ENCODE assay signal across 8 mouse cellular contexts in genomic region chr7:135735691-135736580, GRCm38 (mm10). TPM values are rescaled to one million over a fixed set of nuclear protein-coding genes. Genes with fewer than 3 reads are reported as not detected.
DNase-seq lines count a peak whose midpoint lies in the region; ATAC-seq lines count a peak whose summit lies in the region.

No protein-coding gene starts in this region.

- no peaks in the 10 kb centered on the region for H3K4me1 ChIP-seq in intestine, embryonic 14.5 days (replicated peaks; ENCODE audit: control insufficient read depth, insufficient read depth, low read length)

- no peaks in the 10 kb centered on the region for H3K27me3 ChIP-seq in intestine, embryonic 14.5 days (replicated peaks; ENCODE audit: control insufficient read depth, insufficient read depth, low read length)

- ATAC-seq in intestine, embryonic 14.5 days (replicated peaks; ENCODE audit: low FRiP score, low TSS enrichment, low read depth) = peak; percentile 94
- ATAC-seq in megakaryocyte-erythroid progenitor cell, adult 5-6 weeks (replicated peaks; ENCODE audit: low FRiP score, low TSS enrichment, poor library complexity, severe bottlenecking) = peak; percentile 98

- WGBS in intestine, embryonic 14.5 days = 19% methylated on average over 31 of the region's 31 CpGs

- H3K4me3 ChIP-seq in intestine, embryonic 14.5 days (ENCODE audit: low read depth, low read length) = no peak overlapping the region

- H3K9ac ChIP-seq in intestine, embryonic 14.5 days (ENCODE audit: low read length) = no peak overlapping the region

- H3K27ac ChIP-seq in intestine, embryonic 14.5 days (ENCODE audit: low read depth) = no peak overlapping the region

- DNase-seq in adrenal gland, adult (ENCODE audit: inconsistent age in 2 of 2, low spot score in 1 of 2) = peak; percentile 82 to 94
- DNase-seq in embryo, embryonic 10.5 days (ENCODE audit: low spot score) = peak; percentile 93
- DNase-seq in gastrocnemius, postnatal 14 days = peak; percentile 77
- DNase-seq in intestine, embryonic 14.5 days (ENCODE audit: low spot score) = peak; percentile 93
- peak; percentile 83 to 90 for DNase-seq in left cerebral cortex, postnatal 14 days (ENCODE audit: low spot score in 2 of 2)
- peak; percentile 79 for DNase-seq in right cerebral cortex, postnatal 25 days
- peak; percentile 82 to 88 for DNase-seq in urinary bladder, postnatal 36 days (ENCODE audit: low spot score in 2 of 2)

- no peaks in the 10 kb centered on the region for H3K36me3 ChIP-seq in intestine, embryonic 14.5 days (ENCODE audit: control insufficient read depth, insufficient read depth, low read length)

- peak overlapping the region; percentile 30 for H3K4me2 ChIP-seq in intestine, embryonic 14.5 days (ENCODE audit: low read length)

- intact Hi-C loops in gastrocnemius, postnatal 14 days (cut with DNase I; ENCODE audit: low total_unique reads) = loop anchor here (5.0 to 10.0 kb wide), 2 partner anchors 54 to 201 kb away; partner anchors contain the start of gene Ptpre
- intact Hi-C loops in left cerebral cortex, postnatal 14 days (cut with DNase I) = loop anchor here (5.0 kb wide), 2 partner anchors 54 to 239 kb away; no protein-coding TSS in a partner anchor

- H3K9me3 ChIP-seq in intestine, embryonic 14.5 days (ENCODE audit: control insufficient read depth, low read length) = no peaks in the 10 kb centered on the region

RNA-seq across cellular contexts. Expression of gene Mki67, which starts 19.8 kb away (rescaled TPM):
- 10 to 100 TPM; 11.1 to 12.8 TPM for total RNA-seq in gastrocnemius, postnatal 14 days (2021)
- 55.7 and 56.3 TPM in 2 replicates for polyA plus RNA-seq in intestine, embryonic 14.5 days (2014; fragmentation: Nextera tagmentation; extraction: Ambion mirVana)
- total RNA-seq in left cerebral cortex, postnatal 14 days (2021) = 1 to 10 TPM; 2.3 to 2.4 TPM
- total RNA-seq in megakaryocyte-erythroid progenitor cell, adult 5-6 weeks (2014; fragmentation: Nextera tagmentation) = 322 and 382 TPM in 2 replicates
- total RNA-seq in megakaryocyte-erythroid progenitor cell, adult 5-6 weeks (2017) = 295 and 333 TPM in 2 replicates

Comparison
In these comparisons a context has a peak if more than half of its experiments do, and no peak if none do; other contexts are left out.
1. RNA of gene Mki67, which starts 19.8 kb away (total RNA-seq): 295 to 382 TPM in megakaryocyte-erythroid progenitor cell, adult 5-6 weeks; 11.1 to 12.8 TPM in gastrocnemius, postnatal 14 days and 2.3 to 2.4 TPM in left cerebral cortex, postnatal 14 days; every median in the first group is over 10 times any median in the second.
2. Peak in every context shown above with its lines, with median percentiles within 50 percentile points of each other: DNase-seq.